Mouse (Mus musculus): ENCODE results near the gene Zfp771.

- TF ChIP-seq CTCF (IDR thresholded peaks at IDR 0.05; ENCODE audit: low read depth, low read length), result no peak
- TF ChIP-seq GATA1 (IDR thresholded peaks at IDR 0.05; ENCODE audit: borderline replicate concordance, low read length), result no peak
These were observed 38.1 kb downstream of the Zfp771 start for GRCm38 (mm10) chr7:127282190-127282589.

All from G1E (cell line).